Mouse (Mus musculus) thymus, adult 2 months (tissue): ENCODE data around the gene Sntb2.

Source experiments
- CTCF ChIP-seq: fragments of 200-500 bp; IDR thresholded peaks from 2 replicates; pipeline ENCODE4 v1.5.1; 2012; ENCODE audit warnings: mild to moderate bottlenecking, control low read depth, low read length, moderate library complexity, borderline replicate concordance; ENCODE audit not compliant: control insufficient read depth, poor library complexity, insufficient read depth; ENCODE audit errors: extremely low read depth
- POLR2A ChIP-seq: fragments of 200-500 bp; IDR thresholded peaks from 2 replicates; pipeline ENCODE4 v1.6.1; 2012; ENCODE audit warnings: mild to moderate bottlenecking, low read length, control low read depth, moderate library complexity; ENCODE audit not compliant: control insufficient read depth, poor library complexity, insufficient read depth; ENCODE audit errors: extremely low read depth

DNA sequence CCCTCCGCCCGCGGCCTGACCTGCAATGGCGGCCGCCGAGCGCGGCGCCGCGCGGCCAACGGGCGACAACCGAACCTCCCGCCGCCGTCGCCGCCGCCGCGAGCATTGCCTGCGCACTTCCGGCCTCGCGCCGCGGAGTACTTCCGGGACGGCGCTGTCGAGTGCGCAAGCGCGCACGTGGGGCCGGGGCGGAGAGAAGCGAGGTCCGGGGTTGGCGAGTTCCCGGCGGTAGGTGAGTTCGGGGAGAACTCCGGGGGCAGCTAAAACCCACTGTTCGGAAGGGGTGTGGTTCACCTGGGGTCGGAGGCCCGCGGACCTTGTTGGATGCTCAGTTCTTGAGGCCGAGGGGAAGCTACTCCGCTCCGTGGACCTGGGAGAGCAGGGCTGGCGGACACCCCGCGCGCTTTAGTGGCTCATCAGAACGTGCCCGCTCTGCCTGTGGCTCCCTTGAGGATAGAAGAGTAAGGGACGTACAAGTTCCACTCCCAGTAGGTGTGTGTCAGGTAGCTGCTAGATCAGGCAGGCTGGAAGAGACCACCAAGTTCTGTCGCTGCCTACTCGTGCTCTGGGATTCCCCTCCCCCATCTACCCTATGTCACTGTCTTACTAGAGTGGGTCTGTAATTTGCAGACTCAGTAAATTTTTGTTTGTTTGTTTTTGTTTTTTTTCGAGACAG lies 41.9 kb upstream of the Sntb2 start, which contains the start of gene Utp4:
- peak; percentile 97 for TF ChIP-seq POLR2A
- TF ChIP-seq CTCF: peak; percentile 40; the same call in 1 of the 2 replicates
